Mouse (Mus musculus): ENCODE results near the gene Ralgapa2.

- no peak for TF ChIP-seq CTCF (IDR thresholded peaks at IDR 0.05; ENCODE audit: control insufficient read depth, insufficient read depth, insufficient read length)
- no peak for TF ChIP-seq USF1 (IDR thresholded peaks at IDR 0.05; ENCODE audit: low read depth)
- TF ChIP-seq MAX (IDR thresholded peaks at IDR 0.05): no peak
- TF ChIP-seq MYOG (IDR thresholded peaks at IDR 0.05; ENCODE audit: control insufficient read depth, extremely low read depth, insufficient read length): no peak
- no peak for TF ChIP-seq MYOD1 (IDR thresholded peaks at IDR 0.05; ENCODE audit: control insufficient read depth, insufficient read length, low read depth)
These were observed 247.1 kb downstream of the Ralgapa2 start for GRCm38 (mm10) chr2:146265045-146265444.
